Mouse (Mus musculus) thymus, postnatal 25 days (tissue): ENCODE data around the gene Cep104.

ENCODE experiments used
- DNase-seq: peaks from one replicate; pipeline ENCODE4 v3.0.0; 2022

Gene Cep104

DNA sequence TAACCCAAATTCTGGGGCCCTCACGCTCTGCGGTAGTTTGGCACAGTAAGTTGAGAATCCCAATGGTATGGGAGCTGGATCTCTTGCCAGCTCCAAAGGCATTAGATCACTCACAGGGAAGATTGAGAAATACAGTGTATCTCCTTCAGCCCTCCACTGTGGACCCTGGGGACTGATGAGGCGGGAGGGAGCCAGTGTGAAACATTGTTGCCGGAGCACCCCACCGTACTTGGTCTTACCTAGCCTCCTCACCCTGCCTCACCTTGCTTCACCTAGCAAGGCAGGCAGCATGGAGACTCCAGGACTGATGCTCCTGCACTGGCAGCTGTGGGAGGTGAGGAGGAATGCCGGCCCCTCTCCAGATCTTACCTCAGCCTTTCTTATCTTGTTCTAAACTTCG, 80.5 kb downstream of the Cep104 start:
- no peak for DNase-seq

DNA sequence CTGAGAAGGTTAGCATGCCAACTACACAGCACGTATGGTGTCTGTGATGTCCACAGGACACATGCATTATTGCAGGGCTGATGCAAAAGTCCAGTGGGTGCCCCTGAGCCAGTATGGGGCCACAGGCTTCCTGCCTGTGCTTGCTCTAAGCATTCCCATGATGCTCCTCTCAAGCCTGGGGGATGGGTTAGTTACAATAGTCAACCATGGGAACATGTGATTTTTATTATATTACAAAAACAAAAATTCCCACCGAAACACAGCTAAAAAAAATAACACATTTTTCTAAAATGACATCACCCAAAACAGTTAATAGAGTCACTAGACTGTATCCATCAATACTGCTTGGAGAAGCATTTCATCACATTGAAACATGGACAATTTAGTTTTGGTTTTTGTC, 81.1 kb downstream of the Cep104 start:
- DNase-seq = no peak

DNA sequence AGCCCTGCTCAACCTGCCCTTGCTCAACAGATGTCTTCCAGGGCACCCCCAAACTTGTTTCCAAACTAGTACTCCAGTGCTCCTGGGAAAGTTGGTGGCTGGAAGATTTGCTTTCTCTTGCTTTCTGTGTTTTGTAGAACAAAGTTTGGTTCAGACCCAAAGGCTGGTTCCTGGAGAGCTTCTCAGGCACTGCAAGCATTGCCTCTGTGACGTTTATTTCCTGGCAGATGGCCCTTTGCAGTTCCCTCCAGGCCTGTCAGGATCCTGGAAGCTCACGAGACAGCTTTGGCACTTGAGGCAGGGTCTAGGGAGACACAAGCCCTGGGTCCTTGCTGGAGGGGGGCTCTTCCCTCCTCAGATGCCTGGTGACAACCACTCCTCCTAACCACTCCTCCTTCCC, 81.7 kb downstream of the Cep104 start:
- DNase-seq = no peak

DNA sequence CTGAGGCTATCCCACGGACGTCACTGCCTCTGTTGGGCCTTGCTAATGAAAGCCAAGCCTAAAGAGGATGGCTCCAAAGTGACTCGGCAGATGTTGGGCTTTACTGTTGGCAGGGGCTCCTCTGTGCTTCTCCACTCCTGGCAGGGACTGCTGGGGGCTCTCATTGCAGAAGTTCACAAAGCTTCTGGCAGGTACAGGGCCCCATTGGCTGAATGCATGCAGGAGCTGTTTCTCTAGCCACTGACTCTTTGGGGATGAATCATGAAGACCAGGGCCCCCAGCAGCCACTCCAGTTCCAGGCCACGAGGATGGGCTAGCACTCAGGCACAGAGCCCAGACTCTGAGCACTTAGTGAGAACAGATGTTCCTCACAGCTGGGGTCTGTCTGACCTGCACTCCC, 82.7 kb downstream of the Cep104 start:
- DNase-seq = no peak
